In genomic region chr14:20790445-20790844, GRCm38 (mm10) we compare ENCODE assay signal across 13 mouse cellular contexts.
"Had no signal": no experiment of that assay in that cellular context is flagged by ENCODE, and none has a peak within 500 bp of the region (broad histone marks: within the 10 kb centered on the region; RNA-seq: fewer than 3 reads in every experiment).

No protein-coding gene starts in this region.

- H3K9me3 ChIP-seq: limb, embryonic 10.5 days; liver, embryonic 15.5 days; midbrain, embryonic 10.5 days had no signal

- H3K9ac ChIP-seq: liver, embryonic 15.5 days had no signal

- DNase-seq: kidney, adult 8-10 months; kidney, postnatal 25 days; layer of hippocampus, adult 9-11 months; lung, adult 2 months; lung, postnatal 4 days; thymus, postnatal 4 days had no signal

- ATAC-seq: lung, postnatal 0 days; midbrain, embryonic 16.5 days had no signal

- H3K27ac ChIP-seq: limb, embryonic 10.5 days; liver, embryonic 15.5 days; midbrain, embryonic 10.5 days; stomach, postnatal 0 days had no signal

- H3K27me3 ChIP-seq: liver, embryonic 15.5 days had no signal

- H3K4me2 ChIP-seq: liver, embryonic 11.5 days; liver, embryonic 15.5 days had no signal

- H3K4me3 ChIP-seq: limb, embryonic 10.5 days; liver, embryonic 15.5 days; midbrain, embryonic 10.5 days had no signal
